Mouse (Mus musculus) hindbrain, embryonic 10.5 days (tissue): ENCODE measurements at regions not wholly inside any gene's neighbourhood (a gene's known extent, or its start where the extent isn't known, plus 50 kb on each side); places are given as distances from the start of the nearest gene placed in this dataset.

ENCODE experiments used
- DNase-seq: peaks from one replicate; pipeline ENCODE4 v3.0.0-alpha.2; 2017; ENCODE audit warnings: low spot score
- H3K27ac ChIP-seq: fragments of 300-500 bp; sonication (generic); 2 replicates; pipeline ENCODE4 v1.5.1; 2016; ENCODE audit warnings: mild to moderate bottlenecking, moderate library complexity
- H3K27me3 ChIP-seq: fragments of 300-500 bp; sonication (generic); 2 replicates; pipeline ENCODE4 v1.6.1; 2016; ENCODE audit warnings: mild to moderate bottlenecking; ENCODE audit not compliant: poor library complexity, insufficient read depth, severe bottlenecking
- H3K36me3 ChIP-seq: fragments of 300-500 bp; sonication (generic); 2 replicates; pipeline ENCODE4 v1.6.1; 2016; ENCODE audit warnings: mild to moderate bottlenecking, moderate library complexity
- H3K4me1 ChIP-seq: fragments of 300-500 bp; sonication (generic); replicated peaks from 2 replicates; pipeline ENCODE4 v1.6.1; 2016; ENCODE audit warnings: mild to moderate bottlenecking
- H3K4me3 ChIP-seq: fragments of 300-500 bp; sonication (generic); 2 replicates; pipeline ENCODE4 v1.5.1; 2016; ENCODE audit warnings: mild to moderate bottlenecking, moderate library complexity
- H3K9me3 ChIP-seq: fragments of 300-500 bp; sonication (generic); 2 replicates; pipeline ENCODE4 v1.6.1; 2016; ENCODE audit warnings: mild to moderate bottlenecking, moderate library complexity
- WGBS: fragments of 180-500 bp; shearing (Covaris S2); methylation state at CpG from one replicate; pipeline ENCODE4 v1.1.7; 2016; 5-methylcytosine and 5-hydroxymethylcytosine counted together

DNA sequence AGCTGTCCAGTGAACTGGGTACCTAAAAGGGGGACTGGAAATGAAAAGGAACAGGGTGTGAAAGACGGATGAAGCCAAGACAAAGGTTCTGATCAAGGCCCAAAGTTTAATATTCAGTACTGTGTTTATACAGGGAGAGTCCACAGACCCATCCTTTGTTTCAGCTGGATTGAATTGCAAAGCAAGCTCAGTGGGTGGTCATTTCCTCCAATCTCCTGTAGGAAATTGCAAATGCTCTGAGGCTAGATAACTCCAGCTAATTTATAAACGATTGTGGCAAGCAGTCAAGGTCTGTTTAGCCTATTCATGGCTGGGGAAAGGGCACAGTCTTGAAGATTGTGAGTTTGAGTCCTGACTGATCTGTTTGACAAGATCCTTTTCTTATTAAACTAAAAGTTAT, 650.3 kb downstream of the Ccdc50 start:
- no peak for DNase-seq
- Histone ChIP-seq H3K27ac (no peak overlapping the region), H3K4me1 (no peaks in the 10 kb centered on the region), H3K27me3 (no peaks in the 10 kb centered on the region), H3K9me3 (no peaks in the 10 kb centered on the region), H3K4me3 (no peak overlapping the region), H3K36me3 (no peaks in the 10 kb centered on the region)
- WGBS, result 39% methylated on average over 2 of the region's 2 CpGs

DNA sequence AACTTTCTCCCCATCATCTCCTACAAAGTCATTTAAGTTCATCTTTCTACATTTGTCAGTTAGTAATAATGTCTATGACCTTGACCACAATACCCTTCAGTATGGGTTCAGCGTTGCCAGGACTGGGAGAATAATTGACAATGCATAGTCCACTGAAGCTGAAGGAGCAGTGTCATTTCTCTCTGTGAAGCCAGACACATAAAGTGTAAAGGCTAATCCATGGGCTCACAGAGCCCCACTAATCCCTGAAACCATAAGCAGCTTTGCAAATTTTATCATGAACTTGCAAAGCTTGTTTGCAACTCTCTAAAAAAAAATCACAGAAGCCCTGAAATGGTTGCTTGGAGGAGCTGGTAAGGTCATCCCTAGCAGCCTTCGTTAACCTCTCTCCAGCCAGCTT, 654.4 kb downstream of the Ccdc50 start:
- no peak for DNase-seq
- WGBS, result 60% methylated on average over 2 of the region's 2 CpGs

DNA sequence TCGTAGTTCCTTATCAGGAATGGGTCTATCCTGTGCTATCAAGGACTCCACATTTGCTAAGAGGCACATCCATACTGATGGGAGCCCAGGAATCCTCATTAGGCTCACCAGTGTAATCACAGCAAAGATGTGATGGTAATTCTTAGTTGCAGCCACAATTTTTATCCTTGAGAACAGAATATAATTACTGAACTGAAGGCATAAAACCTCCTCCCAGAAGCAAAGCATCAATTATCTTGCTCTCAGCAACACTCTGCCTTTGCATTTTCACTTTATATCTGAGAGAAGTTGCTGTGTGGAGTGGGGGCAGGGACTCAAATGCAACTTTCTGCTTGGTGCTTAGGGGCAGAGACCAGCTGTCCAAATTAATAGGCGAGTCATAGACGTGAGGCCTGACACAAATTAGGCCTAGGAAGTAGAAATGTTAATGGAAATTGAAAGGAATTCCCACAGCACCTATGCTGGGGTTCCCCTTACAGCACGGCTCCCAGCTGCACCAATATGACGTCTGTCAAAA, 676.2 kb downstream of the Ccdc50 start:
- H3K4me3 ChIP-seq, result no peak overlapping the region
- DNase-seq, result peak; percentile 7
- H3K36me3 ChIP-seq, result no peaks in the 10 kb centered on the region
- WGBS, result 59% methylated on average over 5 of the region's 5 CpGs
- H3K27ac ChIP-seq, result no peak overlapping the region
- no peaks in the 10 kb centered on the region for H3K27me3 ChIP-seq
- no peaks in the 10 kb centered on the region for H3K9me3 ChIP-seq
- H3K4me1 ChIP-seq, result no peaks in the 10 kb centered on the region

More for the DNA sequence above, 654.4 kb downstream of the Ccdc50 start:
- no peak overlapping the region for H3K4me3 ChIP-seq
- H3K27ac ChIP-seq, result no peak overlapping the region
- H3K36me3 ChIP-seq, result no peaks in the 10 kb centered on the region
- H3K4me1 ChIP-seq, result no peaks in the 10 kb centered on the region
- H3K27me3 ChIP-seq, result no peaks in the 10 kb centered on the region
- no peaks in the 10 kb centered on the region for H3K9me3 ChIP-seq

DNA sequence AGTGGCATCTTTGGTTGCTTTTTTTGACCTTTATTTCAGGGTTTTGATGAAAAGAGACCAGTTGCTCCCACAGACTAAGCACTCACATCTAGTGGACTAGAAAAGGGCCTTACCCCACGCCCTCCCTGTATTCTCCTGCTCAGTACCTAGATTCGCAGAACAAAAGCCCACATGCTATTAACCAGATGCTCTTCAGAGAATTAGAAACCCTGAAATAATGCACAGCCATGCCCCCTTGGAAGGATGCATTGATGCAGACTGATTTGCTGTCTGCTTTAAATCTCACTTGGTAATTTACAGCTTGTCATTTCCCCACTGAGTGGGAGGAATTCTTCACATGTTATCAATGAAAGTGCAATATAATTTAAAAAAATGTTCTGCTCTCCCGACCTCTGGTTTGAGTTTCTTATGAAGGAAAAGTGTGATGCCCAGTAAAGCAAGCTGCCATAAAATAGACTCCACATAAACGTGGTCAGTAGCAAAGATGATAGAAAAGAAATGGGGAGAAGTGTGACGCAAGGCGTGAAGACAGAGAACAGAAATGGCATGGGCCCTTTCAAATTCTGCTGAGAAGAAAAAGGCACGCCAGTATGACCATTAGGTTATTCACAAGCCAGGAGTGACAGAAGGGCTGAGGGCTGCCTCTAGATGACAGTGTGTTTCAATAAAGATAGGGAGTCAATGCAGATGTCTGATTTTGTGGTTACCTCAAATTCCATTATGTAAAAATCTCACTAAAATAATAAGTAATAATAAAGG, 669.8 kb downstream of the Fgf12 start:
- Histone ChIP-seq H3K4me1 (0 out of 2 replicates have a peak, but pooled peaks cover 2% of the 10 kb centered on the region), H3K27me3 (no peaks in the 10 kb centered on the region), H3K9me3 (no peaks in the 10 kb centered on the region), H3K36me3 (no peaks in the 10 kb centered on the region), H3K4me3 (no peak overlapping the region), H3K27ac (no peak overlapping the region)
- no peak for DNase-seq
- 61% methylated on average over 7 of the region's 7 CpGs for WGBS

DNA sequence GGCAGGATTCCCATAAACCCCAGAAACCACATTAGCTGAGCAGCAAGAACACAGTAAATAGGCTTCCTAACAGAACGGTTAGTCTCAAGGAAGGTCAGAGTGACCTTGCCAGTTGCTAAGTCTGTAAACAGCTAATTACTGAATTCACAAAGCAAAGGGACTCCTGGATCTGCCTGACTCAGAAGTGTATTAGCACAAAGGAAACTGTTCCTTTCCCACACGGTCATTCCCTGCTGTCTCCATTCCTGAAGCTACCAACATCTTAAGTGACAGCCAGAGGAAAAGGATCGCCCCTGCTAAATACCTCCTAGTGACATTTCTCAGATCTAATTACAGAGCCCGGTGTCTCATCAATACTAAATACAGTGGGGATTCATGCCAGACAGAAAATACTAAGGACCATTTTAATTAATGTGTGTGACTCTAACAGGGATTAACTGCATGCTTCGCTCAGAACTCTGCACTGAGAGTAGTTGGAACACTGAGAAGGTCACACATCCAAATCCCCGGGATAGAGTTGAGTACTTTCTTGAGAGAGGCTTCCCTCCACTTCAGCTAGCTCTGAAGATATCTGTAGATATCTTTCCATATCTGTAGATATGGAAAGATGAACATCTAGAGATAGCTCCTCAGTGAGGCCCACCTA, 663.3 kb downstream of the Fgf12 start:
- Histone ChIP-seq H3K4me1 (no peaks in the 10 kb centered on the region), H3K4me3 (no peak overlapping the region), H3K9me3 (no peaks in the 10 kb centered on the region), H3K36me3 (no peaks in the 10 kb centered on the region), H3K27ac (no peak overlapping the region), H3K27me3 (no peaks in the 10 kb centered on the region)
- 64% methylated on average over 6 of the region's 6 CpGs for WGBS
- DNase-seq, result no peak

DNA sequence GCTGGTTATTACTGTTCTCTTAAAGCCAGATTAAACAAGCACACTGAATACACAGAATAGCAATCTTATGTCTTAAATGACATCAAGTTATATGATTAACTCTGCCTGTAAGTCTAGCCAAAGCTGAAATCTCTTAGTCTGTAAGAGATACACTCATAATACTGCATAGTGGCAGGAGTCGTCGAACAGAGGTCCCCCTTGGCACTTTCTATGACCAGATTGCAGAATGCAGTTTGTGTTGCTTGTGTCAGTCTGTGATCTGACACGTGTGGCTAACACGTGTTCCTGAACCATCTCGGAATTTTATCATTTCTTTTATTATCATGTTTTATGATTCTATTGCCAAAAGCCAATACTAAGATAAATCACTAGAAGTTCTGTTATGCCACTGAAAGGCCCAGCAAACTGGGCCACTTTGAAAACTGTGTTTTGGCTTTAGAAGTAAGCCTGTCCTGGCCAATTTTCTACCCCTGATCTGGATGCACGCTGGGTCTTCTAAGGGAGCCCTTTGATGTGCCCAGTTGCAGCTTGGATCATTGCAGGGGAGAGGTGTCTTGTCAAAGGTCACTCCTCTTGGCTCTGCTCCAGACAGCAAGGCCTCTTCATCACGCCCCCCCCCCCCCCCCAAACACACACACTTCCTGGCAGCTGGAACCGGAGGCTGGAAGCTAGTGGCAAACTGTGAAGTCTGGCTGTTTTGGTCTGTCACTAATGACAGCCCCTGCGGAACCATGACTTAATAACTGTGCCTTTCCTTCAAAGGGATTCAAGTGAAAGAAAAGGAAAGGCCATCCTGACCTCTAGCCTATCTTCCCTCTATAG, 648.4 kb downstream of the Fgf12 start:
- Histone ChIP-seq H3K4me1 (peaks cover 21% of the 10 kb centered on the region), H3K27ac (no peak overlapping the region), H3K27me3 (no peaks in the 10 kb centered on the region), H3K36me3 (no peaks in the 10 kb centered on the region), H3K9me3 (no peaks in the 10 kb centered on the region), H3K4me3 (no peak overlapping the region)
- peak; percentile 68 for DNase-seq
- 39% methylated on average over 9 of the region's 9 CpGs for WGBS

DNA sequence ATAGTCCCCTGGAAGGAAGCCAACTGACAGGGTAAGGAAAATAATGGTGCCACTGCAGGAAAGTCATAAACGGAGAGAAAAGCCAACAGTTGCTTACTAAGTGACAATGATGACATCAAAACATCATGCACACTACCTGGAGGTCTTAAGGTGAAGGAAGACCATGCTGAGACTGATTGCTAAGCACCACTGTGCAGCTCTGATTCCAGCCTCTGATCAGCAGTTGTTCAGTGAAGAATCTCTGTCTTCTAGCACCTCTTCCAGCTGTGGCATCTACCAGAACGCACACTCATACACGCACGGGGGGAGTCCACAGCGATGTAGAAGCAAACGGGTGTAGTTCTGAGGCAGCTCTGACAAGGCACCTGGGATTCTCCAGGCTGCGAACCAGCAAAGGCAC, 647.8 kb downstream of the Fgf12 start:
- DNase-seq, result peak; percentile 31
- Histone ChIP-seq H3K27ac (peak overlapping the region; percentile 62), H3K36me3 (no peaks in the 10 kb centered on the region), H3K4me1 (peaks cover 21% of the 10 kb centered on the region), H3K9me3 (no peaks in the 10 kb centered on the region), H3K4me3 (no peak overlapping the region), H3K27me3 (no peaks in the 10 kb centered on the region)
- 48% methylated on average over 7 of the region's 7 CpGs for WGBS

DNA sequence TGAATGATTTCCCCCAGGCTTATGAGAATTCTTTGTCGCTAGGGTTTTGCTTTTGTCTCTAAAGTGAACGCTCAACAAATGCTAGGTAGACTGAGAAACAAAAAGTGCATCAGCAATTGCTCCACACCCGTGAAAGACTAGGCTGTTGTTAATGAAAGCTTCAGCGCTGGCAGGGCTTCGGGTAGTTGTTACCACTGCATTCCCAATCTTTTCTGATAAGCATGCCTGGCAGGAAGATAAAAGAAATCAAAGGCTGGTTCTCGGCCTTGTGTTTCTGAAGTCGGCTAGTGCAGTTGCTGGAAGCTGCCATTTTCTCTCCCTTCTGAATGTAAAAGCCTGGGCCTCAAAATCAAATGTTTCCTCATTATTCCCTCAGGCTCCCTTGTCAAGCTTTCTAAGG, 647.0 kb downstream of the Fgf12 start:
- no peaks in the 10 kb centered on the region for H3K27me3 ChIP-seq
- no peak for DNase-seq
- WGBS, result 50% methylated on average over 7 of the region's 7 CpGs
- peaks cover 21% of the 10 kb centered on the region for H3K4me1 ChIP-seq
- no peak overlapping the region for H3K4me3 ChIP-seq
- H3K9me3 ChIP-seq, result no peaks in the 10 kb centered on the region
- peak overlapping the region; percentile 50; the same call in 1 of the 2 replicates for H3K27ac ChIP-seq
- no peaks in the 10 kb centered on the region for H3K36me3 ChIP-seq

DNA sequence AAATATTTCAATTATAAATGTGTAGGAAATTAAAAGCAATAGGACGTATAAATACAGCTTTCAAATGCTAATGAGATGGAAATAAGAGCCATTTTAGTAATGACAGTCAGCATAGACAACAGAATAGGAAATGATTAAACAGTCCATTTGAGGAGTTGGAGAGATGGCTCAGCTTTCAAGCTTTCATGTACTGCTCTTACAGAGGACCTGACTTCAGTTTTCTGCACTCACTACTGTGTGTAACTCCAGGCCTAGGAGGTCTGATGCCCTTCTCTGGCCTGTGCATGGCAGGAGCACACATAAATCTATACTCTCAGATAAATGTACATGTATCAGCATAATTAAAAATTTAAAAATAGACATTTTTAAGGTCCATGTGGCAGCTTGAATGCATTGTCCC, 643.1 kb downstream of the Fgf12 start:
- no peak overlapping the region for H3K27ac ChIP-seq
- no peaks in the 10 kb centered on the region for H3K9me3 ChIP-seq
- H3K36me3 ChIP-seq, result no peaks in the 10 kb centered on the region
- WGBS, result 65% methylated on average over 1 of the region's 1 CpGs
- H3K4me1 ChIP-seq, result peaks cover 13% of the 10 kb centered on the region
- no peak for DNase-seq
- H3K4me3 ChIP-seq, result no peak overlapping the region
- H3K27me3 ChIP-seq, result no peaks in the 10 kb centered on the region
